Mouse (Mus musculus) 3T3-L1 (cell line): ENCODE measurements at regions not wholly inside any gene's neighbourhood (a gene's known extent, or its start where the extent isn't known, plus 50 kb on each side); places are given as distances from the start of the nearest gene placed in this dataset.

Experiments used
- DNase-seq: peaks from one replicate; pipeline ENCODE4 v3.0.0-alpha.2; 2015; ENCODE audit warnings: low read depth, low spot score

- DNase-seq = no peak
Observed at GRCm38 (mm10) chr14:79929451-79929850, 54.4 kb upstream of the Olfm4 start.

- no peak for DNase-seq
Observed at GRCm38 (mm10) chr14:79927161-79927560, 56.7 kb upstream of the Olfm4 start.

DNA sequence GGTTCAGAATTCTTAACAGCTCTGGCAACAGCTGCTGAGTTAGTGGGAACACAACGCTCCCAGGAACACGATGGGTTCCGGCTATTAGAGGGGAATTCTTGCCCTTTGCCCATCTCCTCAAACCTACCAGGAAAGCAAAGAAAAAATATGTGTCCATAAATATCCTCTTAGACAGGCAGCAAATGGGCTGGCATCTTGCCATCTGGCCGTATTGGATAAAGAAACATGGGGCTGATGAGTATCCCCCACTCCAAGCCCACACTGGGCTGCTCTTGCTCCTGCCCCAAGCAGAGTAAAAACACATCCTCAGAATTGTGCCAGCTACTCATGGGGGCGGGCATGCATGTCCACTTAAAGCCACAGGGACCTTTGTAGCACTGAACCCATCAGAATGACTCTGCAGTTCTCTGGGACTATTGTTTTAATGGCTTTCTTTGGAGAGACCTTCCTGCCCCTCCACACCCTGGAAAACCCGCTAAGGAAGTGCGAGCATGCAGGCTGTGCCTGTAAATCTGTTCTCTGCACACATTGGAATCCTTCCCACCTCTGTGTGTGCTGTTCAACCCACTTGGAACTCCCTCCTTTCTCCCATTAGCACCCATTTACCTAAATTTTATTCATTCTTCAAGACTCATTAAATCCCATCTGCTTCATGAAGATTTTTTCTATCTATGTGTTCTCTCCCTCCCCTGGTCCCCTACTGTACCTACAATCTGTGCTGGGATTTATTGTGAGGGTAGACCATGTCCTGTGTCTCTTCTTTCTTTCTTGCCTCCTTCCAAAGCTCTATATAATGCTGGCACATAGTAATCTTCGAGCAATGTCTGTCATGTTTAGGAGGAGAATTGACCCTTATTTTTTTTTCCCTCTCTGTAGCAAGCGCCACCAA is 66.7 kb upstream of the Olfm4 start:
- DNase-seq = no peak

GRCm38 (mm10) chr14:79914966-79915365 is 68.9 kb upstream of the Olfm4 start:
- DNase-seq = no peak

GRCm38 (mm10) chr14:79913315-79913714 is 70.6 kb upstream of the Olfm4 start:
- DNase-seq = no peak

GRCm38 (mm10) chr14:79912610-79913009 is 71.3 kb upstream of the Olfm4 start:
- peak; percentile 50 for DNase-seq

GRCm38 (mm10) chr14:79907761-79908160 is 76.1 kb upstream of the Olfm4 start:
- no peak for DNase-seq

DNA sequence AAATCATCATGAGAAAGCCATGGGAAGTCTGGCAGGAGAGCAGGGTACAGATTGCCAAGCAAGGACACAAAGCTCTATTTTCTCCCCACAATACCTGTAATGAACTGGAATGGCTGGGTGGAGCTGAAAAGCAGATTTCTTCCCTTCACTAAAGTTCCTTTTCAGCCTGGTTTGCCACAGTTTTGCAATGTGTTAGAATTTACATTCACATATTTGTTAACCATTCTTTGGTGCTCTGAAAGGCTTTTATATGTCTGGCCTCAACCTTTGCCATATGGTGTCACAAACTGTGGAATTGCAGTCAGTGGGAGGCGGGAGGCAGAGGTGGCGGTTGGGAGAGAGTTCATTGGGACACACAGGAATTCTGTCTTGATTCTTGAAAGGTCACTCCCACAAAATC is 78.3 kb upstream of the Olfm4 start:
- DNase-seq = no peak

- no peak for DNase-seq
Observed at GRCm38 (mm10) chr14:79902355-79902754, 81.5 kb upstream of the Olfm4 start.

- DNase-seq = no peak
Observed at GRCm38 (mm10) chr14:79898240-79898639, 85.6 kb upstream of the Olfm4 start.

DNA sequence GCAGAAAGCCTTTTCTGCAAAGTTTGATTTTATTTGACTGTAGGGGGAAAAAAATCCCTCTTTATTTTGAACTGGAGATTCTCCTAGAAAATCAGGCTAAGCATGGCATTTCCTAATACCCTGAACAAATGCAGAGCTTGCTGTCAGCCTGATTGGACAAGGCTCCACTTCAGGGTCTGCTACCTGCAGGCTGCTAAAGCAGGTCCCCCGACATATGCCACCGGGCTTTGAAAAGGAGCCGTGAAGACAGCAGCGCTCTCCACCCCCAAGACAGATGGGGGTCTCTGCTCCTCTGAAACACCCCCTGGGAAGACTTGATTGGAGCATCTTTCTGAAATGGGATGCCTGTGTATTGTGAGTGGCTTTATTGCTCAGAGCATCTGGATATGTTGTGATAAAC is 90.6 kb upstream of the Olfm4 start:
- DNase-seq = no peak

DNA sequence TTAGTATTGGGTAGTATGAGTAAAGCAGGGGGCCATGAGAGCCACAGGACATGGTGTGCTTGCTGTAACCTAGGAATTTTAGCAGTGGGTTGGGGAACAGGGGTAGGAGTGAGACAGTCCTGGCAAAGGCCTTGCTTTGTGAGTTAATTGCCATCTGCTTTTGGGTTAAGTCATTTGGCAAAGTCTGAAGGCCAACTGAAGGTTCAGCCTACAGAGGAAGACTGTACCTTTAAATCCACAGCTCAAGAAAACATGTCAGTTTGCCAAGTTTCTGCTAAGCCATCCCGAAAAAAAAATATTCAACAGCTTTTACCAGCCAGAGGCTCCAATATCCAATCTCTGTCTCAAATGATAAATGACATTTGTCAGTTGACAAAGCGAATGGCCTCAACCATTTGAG is 93.2 kb upstream of the Olfm4 start:
- no peak for DNase-seq

DNA sequence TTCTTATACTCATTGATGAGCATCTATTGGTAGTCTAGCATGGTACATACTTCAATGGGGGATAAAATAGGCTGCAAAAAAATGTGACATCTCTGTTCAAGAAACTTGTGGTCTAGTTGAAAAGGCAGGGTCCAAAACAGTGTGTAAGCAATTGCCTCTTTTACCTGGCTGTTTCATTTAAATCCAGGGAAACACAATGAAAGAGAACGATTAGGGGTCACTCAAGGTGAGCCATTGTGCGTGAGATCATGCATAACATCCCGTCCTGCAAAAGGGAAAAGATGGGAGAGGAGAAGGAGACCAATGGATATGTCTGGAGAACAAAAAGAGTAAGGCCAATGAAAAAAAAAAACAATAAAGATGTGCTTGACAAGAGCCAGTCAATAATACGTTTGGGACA is 93.6 kb upstream of the Olfm4 start:
- DNase-seq = no peak

- DNase-seq = peak; percentile 6
Observed at GRCm38 (mm10) chr14:79883487-79883886, 100.4 kb upstream of the Olfm4 start.

- DNase-seq = no peak
Observed at GRCm38 (mm10) chr14:79881726-79882125, 102.2 kb upstream of the Olfm4 start.

DNA sequence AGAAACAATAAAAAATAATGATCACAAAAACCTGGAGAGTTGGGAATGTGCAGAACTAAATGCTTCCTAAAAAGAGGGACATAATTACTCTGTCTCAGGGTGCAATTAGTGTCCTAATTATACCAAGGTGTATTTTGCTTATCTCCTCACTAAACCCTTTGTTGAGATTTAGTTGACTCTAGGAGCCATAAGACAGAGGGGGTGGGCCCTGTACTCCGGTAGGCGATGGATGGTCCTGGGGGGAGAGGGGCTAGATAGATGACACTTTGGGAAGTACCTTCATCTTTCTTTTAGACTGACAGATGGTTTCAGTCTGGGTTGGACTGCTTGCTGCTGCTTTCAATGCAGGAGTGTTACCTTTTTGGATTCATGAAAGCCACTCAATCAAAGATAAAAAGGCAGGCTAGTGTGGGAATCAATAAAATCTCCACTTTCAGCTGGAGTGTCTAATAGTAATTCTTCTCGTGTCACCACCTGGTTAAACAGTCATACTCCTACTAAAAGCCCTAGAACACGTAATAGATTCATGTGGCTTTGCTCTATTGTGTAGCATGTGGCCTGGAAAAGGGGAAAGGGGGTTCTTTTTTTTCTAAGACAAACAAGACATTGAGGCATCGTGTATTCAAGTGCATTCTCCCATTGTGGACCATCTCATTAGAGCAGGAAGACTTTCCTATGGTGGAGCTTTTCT is 103.7 kb upstream of the Olfm4 start:
- no peak for DNase-seq

DNA sequence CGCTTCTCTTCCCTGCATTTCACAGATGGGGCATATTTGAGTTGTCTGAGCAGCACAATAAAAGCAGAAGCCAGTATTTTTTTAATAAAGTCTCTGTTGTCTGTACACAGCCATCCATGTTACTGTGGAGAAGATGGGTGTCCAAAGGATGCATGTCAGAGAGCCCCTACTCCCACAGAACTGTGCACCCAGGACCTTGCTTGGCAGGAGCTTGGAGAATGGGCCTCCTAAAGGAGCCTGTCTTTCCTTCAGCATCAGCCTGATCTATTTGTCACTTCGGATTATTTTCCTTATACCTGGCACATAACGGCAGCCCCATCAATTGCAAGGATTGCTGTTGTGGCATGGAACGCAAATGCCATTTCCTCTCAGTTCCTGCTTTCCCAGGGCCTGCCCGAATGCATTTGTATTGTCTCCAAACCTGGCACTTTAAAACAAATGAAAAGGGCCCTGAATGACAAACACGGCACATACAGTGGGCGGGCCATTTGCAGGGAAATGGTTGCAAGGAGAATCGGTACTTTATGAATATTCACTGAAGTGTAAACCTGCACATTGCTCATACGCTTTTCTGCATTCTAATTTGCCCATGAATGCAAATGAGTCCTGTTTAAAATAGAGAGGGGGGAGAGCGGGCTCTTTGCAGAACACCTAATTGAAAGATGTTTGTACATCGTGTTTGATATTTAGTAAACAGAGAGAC is 104.4 kb upstream of the Olfm4 start:
- DNase-seq = no peak

DNA sequence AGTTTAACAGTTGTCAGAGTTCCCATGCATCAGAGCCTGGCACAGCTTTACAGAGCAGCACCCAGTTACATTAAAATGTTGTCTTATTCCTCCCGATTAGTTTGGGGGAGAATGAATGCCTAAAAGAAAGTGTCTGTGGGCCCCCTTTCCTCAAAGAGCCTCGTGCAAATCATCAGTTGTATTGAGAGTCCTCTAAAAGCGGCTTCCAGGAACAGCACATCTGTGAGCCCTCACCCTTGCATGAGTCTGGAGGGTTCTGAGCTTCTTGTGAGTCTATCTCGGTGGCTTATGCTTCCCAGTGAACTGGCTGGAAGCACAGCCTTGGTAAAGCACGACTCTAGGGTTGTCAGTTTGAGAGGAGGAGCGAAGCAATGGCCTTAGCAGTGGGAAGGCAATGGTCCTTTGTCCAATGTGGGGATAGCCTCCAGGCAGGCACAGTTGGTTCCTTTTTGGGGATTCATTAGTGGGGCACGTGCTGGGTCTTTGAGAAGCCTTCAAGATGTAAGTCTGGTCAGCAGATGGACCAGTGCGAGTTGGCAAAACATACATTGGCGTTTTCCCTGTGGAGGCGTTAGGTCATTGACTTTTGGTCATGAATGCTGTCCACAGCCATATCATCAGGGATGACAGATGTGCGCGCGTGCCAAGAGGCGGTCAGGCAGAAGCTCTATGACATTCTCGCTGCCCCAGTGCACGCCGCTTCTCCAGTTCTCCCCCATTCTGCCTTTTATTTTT is 105.4 kb upstream of the Olfm4 start:
- no peak for DNase-seq

GRCm38 (mm10) chr14:79873062-79873461 is 102.0 kb upstream of the Pcdh8 start:
- no peak for DNase-seq

GRCm38 (mm10) chr14:79872430-79872829 is 101.3 kb upstream of the Pcdh8 start:
- no peak for DNase-seq

- no peak for DNase-seq
Observed at GRCm38 (mm10) chr14:79869325-79869724, 98.2 kb upstream of the Pcdh8 start.

- DNase-seq = no peak
Observed at GRCm38 (mm10) chr14:79856245-79856644, 85.1 kb upstream of the Pcdh8 start.
